Mouse (Mus musculus) G1E (cell line): Measurements from ENCODE around the gene Capn7.

Source experiments
- CTCF ChIP-seq: IDR thresholded peaks from 2 replicates; pipeline ENCODE4 v1.5.1; 2012; ENCODE audit warnings: low read depth, low read length, inconsistent platforms, mixed read lengths
- GATA1 ChIP-seq: IDR thresholded peaks from 2 replicates; pipeline ENCODE4 v1.6.1; 2012; ENCODE audit warnings: borderline replicate concordance, low read length, inconsistent platforms, mixed read lengths
- POLR2AphosphoS5 ChIP-seq: IDR thresholded peaks from 2 replicates; pipeline ENCODE4 v1.6.1; 2012; ENCODE audit warnings: low read depth, low read length, inconsistent platforms; ENCODE audit not compliant: insufficient replicate concordance
- TAL1 ChIP-seq: conservative IDR thresholded peaks from 2 replicates; pipeline ENCODE4 v1.6.1; 2012; ENCODE audit warnings: low read depth, low read length, inconsistent platforms, mixed read lengths

- TF ChIP-seq CTCF (no peak), GATA1 (no peak), TAL1 (no peak), POLR2AphosphoS5 (no peak)
Measured at GRCm38 (mm10) chr14:31401918-31402427, 65.5 kb downstream of the Capn7 start.
